Mouse (Mus musculus) hindbrain, embryonic 16.5 days (tissue): ENCODE results near the gene Trpv6. TPM values are rescaled to one million over a fixed set of nuclear protein-coding genes. Genes with fewer than 3 reads are reported as not detected.

Experiments used
- ATAC-seq: fragments of 200-750 bp; cut with Nextera tagmentation; 2 replicates; pipeline ENCODE4 v1.8.0; 2017; ENCODE audit warnings: moderate TSS enrichment, moderate library complexity
- H3K27ac ChIP-seq: fragments of 300-500 bp; sonication (generic); 2 replicates; pipeline ENCODE4 v1.5.1; 2014; ENCODE audit warnings: low read depth, mild to moderate bottlenecking, control low read depth, low read length, moderate library complexity
- H3K27me3 ChIP-seq: fragments of 300-500 bp; sonication (generic); replicated peaks from 2 replicates; pipeline ENCODE4 v1.6.1; 2014; ENCODE audit warnings: low read length; ENCODE audit not compliant: control insufficient read depth, insufficient read depth
- H3K36me3 ChIP-seq: fragments of 300-500 bp; sonication (generic); 2 replicates; pipeline ENCODE4 v1.6.1; 2014; ENCODE audit warnings: mild to moderate bottlenecking, low read length, moderate library complexity, mixed read lengths; ENCODE audit not compliant: control insufficient read depth, insufficient read depth
- H3K4me1 ChIP-seq: fragments of 300-500 bp; sonication (generic); 2 replicates; pipeline ENCODE4 v1.6.1; 2014; ENCODE audit warnings: low read depth, low read length; ENCODE audit not compliant: control insufficient read depth, insufficient read depth
- H3K4me2 ChIP-seq: fragments of 300-500 bp; sonication (generic); 2 replicates; pipeline ENCODE4 v1.6.1; 2014; ENCODE audit warnings: mild to moderate bottlenecking, low read length, control low read depth, moderate library complexity
- H3K4me3 ChIP-seq: fragments of 300-500 bp; sonication (generic); 2 replicates; pipeline ENCODE4 v1.5.1; 2014; ENCODE audit warnings: mild to moderate bottlenecking, low read length, control low read depth, moderate library complexity
- H3K9ac ChIP-seq: fragments of 300-500 bp; sonication (generic); 2 replicates; pipeline ENCODE4 v1.6.1; 2014; ENCODE audit warnings: low read depth, mild to moderate bottlenecking, control low read depth, low read length, moderate library complexity
- H3K9me3 ChIP-seq: fragments of 300-500 bp; sonication (generic); 2 replicates; pipeline ENCODE4 v1.6.1; 2014; ENCODE audit warnings: mild to moderate bottlenecking, low read length, moderate library complexity; ENCODE audit not compliant: control insufficient read depth
- WGBS: fragments of 180-500 bp; shearing (Covaris S2); extraction: QIAGEN DNeasy Blood & Tissue Kit; methylation state at CpG from one replicate; pipeline ENCODE4 v1.1.7; 2014; 5-methylcytosine and 5-hydroxymethylcytosine counted together
- polyA plus RNA-seq: library from polyadenylated mRNA; unstranded; fragments of >200 nt; fragmentation: Nextera tagmentation; extraction: Ambion mirVana; gene quantifications from 2 replicates; pipeline ENCODE4 v1.2.1, GENCODE M21; 2015

Trpv6 gene
- polyA plus RNA-seq, 1 experiment from 2014 or later: 0.61 TPM

DNA sequence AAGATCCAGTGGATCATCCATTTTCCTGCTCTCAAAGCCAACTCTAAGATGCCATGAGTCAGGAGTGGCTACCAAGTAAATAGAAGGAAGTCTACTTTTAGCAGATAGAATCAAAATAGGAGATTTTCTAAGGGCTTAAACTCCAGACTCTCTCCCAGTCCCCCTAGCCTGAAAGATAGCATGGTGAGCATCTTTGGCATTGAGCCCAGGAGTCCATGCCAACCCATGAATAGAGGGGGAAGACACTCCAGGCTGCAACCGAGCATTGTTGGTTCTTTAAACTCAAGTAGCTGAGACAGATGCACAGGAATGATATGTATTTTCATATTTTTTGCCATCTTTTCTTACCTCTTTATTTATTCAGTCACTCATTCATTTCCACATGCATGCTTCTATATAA is 994 bp downstream of the Trpv6 start:
- ATAC-seq: no peak
- 32% methylated on average over 1 of the region's 1 CpGs for WGBS

DNA sequence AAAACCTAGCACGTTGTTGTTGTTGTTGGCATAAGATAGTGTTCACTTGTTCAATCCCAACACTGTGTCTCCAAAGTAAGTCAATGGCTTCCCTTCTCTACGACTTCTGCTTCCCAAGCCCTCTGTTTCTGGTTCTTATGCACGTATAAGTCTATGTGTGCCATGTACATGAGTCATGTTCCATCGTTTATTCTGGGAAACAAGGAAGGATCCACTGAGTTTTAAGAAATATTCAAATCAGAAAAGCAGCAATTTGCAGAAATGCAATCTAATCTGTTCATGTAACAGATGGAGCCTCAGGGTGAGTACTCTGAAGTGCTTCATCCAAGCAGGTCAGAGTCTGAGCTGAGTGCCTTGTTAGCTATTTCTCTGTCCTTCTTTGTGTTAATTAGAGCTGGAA is 4.7 kb downstream of the Trpv6 start:
- WGBS: 86% methylated on average over 4 of the region's 4 CpGs
- ATAC-seq: no peak
- H3K4me2 ChIP-seq: no peak overlapping the region

More for the DNA sequence above, 994 bp downstream of the Trpv6 start:
- H3K4me1 ChIP-seq: no peaks in the 10 kb centered on the region
- H3K4me2 ChIP-seq: no peak overlapping the region
- H3K27me3 ChIP-seq: no peaks in the 10 kb centered on the region
- no peak overlapping the region for H3K9ac ChIP-seq
- no peak overlapping the region for H3K27ac ChIP-seq
- no peaks in the 10 kb centered on the region for H3K36me3 ChIP-seq
- no peak overlapping the region for H3K4me3 ChIP-seq
- H3K9me3 ChIP-seq: no peaks in the 10 kb centered on the region

DNA sequence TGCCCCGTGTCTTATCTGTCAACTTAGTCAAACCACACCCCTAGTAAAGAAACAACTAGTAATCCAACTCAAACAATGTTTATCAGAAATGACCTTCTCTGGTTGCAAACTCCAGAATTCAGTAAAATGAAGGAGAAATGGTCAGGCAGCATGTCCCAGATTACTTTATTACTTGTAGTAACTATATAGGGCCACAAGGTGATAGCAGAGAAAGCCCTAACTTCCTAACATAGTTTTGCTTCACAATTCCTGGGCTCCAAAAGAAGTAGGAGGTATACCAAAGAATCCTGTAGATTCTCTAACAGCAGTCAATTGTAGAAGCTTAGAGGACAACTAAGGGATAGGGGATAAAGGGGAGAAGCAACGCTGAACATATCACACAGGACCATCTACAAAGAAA is 5.4 kb downstream of the Trpv6 start:
- Histone ChIP-seq H3K4me3 (no peak overlapping the region), H3K4me1 (no peaks in the 10 kb centered on the region), H3K27me3 (no peaks in the 10 kb centered on the region), H3K9me3 (no peaks in the 10 kb centered on the region), H3K27ac (no peak overlapping the region), H3K4me2 (no peak overlapping the region), H3K36me3 (no peaks in the 10 kb centered on the region), H3K9ac (no peak overlapping the region)
- ATAC-seq: no peak
- WGBS: 79% methylated on average over 2 of the region's 2 CpGs

More for the DNA sequence above, 4.7 kb downstream of the Trpv6 start:
- H3K36me3 ChIP-seq: no peaks in the 10 kb centered on the region
- H3K4me1 ChIP-seq: no peaks in the 10 kb centered on the region
- no peak overlapping the region for H3K9ac ChIP-seq
- no peak overlapping the region for H3K27ac ChIP-seq
- H3K9me3 ChIP-seq: no peaks in the 10 kb centered on the region
- no peak overlapping the region for H3K4me3 ChIP-seq
- no peaks in the 10 kb centered on the region for H3K27me3 ChIP-seq

DNA sequence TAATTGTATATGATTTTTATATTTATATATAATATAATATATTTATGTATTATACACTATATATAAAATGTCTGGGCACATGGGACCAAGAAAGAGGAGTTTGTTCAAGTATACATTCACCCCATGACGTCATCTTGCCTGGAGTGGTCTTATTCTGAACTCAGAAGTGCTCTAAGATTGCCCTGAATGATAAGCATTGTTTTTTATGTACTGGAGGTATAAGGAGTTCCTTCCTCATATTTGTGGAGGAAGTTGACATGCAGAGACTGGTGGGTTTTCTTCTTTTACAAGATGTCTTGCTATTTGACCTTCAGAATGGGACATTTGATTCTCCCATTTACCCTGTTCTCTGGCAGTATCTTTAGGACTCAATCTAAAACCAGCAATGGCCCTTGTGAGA is 8.0 kb downstream of the Trpv6 start:
- H3K4me1 ChIP-seq: no peaks in the 10 kb centered on the region
- H3K9ac ChIP-seq: no peak overlapping the region
- WGBS: 84% methylated on average over 1 of the region's 1 CpGs
- no peak overlapping the region for H3K4me3 ChIP-seq
- no peak for ATAC-seq
- no peaks in the 10 kb centered on the region for H3K9me3 ChIP-seq
- H3K36me3 ChIP-seq: no peaks in the 10 kb centered on the region
- no peaks in the 10 kb centered on the region for H3K27me3 ChIP-seq
- no peak overlapping the region for H3K4me2 ChIP-seq
- no peak overlapping the region for H3K27ac ChIP-seq

DNA sequence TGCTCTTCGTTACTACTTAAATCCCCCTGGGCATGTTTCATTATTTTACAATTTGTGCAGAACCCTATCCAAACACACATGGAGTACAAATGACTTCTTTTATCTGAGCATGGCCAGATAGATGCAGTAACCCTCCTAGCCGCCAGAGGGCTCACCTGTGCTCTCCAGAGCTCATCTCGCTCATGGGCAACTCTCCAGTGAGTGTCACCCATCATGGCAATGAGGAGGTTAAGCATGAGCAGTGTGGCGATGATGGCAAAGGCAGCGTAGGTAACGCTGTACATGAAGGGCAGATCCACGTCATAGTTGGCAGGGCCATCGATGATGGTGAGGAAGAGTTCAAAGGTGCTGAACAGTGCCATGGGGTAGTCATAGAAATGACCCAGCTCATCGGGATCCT is 13.5 kb downstream of the Trpv6 start:
- Histone ChIP-seq H3K36me3 (0 out of 2 replicates have a peak, but pooled peaks cover 10% of the 10 kb centered on the region), H3K9me3 (no peaks in the 10 kb centered on the region), H3K4me3 (no peak overlapping the region), H3K4me2 (no peak overlapping the region), H3K4me1 (no peaks in the 10 kb centered on the region), H3K9ac (no peak overlapping the region), H3K27ac (no peak overlapping the region), H3K27me3 (no peaks in the 10 kb centered on the region)
- WGBS: 54% methylated on average over 9 of the region's 9 CpGs
- ATAC-seq: peak; percentile 46; the same call in 1 of the 2 replicates

DNA sequence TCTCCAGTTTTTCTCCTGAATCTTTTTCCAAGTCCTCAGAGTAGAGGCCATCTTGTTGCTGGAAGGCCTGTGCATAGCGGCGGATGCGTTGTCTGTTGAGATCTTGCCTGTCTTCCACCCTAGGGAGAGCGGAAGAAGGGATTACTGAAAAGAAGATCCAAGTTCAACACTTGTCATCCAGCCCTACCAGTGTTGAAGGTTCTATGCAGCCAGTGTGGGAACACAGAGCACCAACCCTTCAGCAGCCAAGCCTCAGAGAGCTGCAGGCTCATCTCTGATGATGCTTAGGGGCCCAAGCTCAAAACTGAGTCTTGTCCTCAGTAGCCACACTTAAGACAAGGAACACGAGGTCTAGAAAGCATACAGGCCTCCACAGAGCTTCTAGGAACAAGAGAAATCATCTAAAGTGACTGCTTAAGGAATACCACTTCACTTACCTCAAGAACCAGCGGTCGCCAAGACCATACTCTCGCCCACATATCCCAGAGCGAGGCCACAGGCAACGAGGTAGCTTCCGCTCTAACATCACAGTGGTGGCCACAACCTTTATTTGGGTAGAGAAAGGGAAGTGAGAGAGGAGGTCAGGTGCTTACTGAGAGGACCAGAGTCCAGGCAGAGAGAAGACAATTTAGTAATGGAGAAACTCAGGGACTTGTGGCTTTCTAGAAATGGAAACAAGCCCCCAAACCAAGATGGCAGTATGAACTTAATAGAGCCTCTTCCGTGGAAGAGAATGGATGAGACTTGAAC is 14.8 kb downstream of the Trpv6 start:
- no peak overlapping the region for H3K27ac ChIP-seq
- no peak overlapping the region for H3K4me2 ChIP-seq
- no peak for ATAC-seq
- 94% methylated on average over 12 of the region's 12 CpGs for WGBS
- no peak overlapping the region for H3K9ac ChIP-seq
- no peaks in the 10 kb centered on the region for H3K4me1 ChIP-seq
- no peak overlapping the region for H3K4me3 ChIP-seq
- H3K9me3 ChIP-seq: no peaks in the 10 kb centered on the region
- peaks cover 10% of the 10 kb centered on the region; the same call in 1 of the 2 replicates for H3K36me3 ChIP-seq
- no peaks in the 10 kb centered on the region for H3K27me3 ChIP-seq

DNA sequence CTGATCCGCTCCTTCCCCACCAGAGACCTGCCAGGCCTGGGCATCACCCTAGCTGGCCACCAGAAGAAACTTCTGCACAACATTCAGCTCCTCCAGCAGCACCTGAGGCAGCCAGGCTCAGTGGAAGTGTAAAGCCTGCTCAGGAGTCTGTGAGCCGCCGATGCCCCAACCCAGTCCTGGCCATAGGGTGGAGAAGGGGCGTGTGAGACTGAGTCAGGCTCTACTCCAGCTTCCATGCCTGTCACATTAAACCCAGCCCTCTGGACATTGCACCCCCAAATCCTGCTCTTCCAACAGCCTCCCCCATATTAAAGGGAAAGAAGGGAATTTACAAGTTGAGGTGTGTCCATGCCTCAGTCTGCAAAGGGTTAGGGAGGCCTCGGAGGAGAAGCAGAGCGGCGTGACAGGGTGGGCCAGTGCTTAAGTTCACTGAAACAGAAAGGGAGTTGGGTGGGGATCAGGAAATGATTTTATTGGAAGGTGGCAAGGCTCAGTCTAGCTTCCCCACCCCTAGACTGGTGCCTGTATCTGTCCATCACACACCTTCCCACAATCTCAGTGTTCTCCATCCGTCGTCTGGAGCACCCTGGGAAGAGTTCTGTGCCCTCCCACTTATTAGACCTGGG is 15.9 kb downstream of the Trpv6 start:
- 90% methylated on average over 9 of the region's 9 CpGs for WGBS
- Histone ChIP-seq H3K4me3 (no peak overlapping the region), H3K9ac (no peak overlapping the region), H3K4me1 (no peaks in the 10 kb centered on the region), H3K4me2 (no peak overlapping the region), H3K27ac (no peak overlapping the region), H3K9me3 (no peaks in the 10 kb centered on the region), H3K27me3 (no peaks in the 10 kb centered on the region), H3K36me3 (peaks cover 12% of the 10 kb centered on the region; the same call in 1 of the 2 replicates)
- no peak for ATAC-seq

DNA sequence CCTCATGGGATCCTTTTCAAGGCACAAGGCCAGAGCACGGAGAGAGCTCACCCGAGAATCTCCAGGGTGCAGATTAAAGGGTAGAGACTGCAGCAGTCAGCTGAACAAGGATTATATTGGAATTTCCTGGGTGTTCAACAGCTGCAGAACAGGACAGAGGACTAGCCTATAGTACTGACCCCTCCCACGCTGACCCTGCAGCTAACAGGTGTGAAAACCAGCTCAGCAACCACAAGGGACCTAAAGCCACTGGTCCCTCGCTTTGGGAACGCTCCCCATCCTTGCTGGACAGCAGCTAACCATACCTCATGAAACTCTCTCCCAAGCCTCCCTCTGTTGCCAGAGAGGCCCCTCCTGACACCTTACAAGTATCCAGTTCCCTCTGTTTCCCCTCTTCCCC is 28.6 kb downstream of the Trpv6 start:
- Histone ChIP-seq H3K4me2 (peak overlapping the region; percentile 78), H3K4me3 (no peak overlapping the region), H3K9me3 (no peaks in the 10 kb centered on the region), H3K36me3 (no peaks in the 10 kb centered on the region), H3K4me1 (peaks cover 17% of the 10 kb centered on the region), H3K27me3 (no peaks in the 10 kb centered on the region), H3K27ac (no peak overlapping the region), H3K9ac (no peak overlapping the region)
- WGBS: 64% methylated on average over 5 of the region's 5 CpGs
- ATAC-seq: no peak

DNA sequence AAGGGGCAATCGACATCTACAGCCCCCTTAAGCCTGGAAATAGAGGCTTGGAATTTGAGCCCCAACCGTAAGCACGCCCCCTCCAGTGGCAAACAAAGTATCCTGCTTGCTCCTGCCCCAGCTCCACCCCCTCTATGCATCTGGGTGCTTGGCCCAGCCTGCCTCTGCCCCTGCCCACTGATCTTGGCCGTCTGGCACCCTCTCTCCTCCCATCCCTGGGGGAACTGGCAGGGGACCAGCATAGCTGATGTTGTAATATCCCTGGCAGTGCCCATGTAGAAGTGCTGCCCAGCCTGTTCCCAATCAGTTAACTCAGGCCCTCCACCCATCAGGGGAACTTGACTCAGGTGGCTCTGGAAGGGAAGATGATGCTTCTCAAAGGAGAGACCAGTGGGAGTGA is 30.0 kb downstream of the Trpv6 start:
- no peaks in the 10 kb centered on the region for H3K27me3 ChIP-seq
- H3K36me3 ChIP-seq: no peaks in the 10 kb centered on the region
- 0% methylated on average over 4 of the region's 4 CpGs for WGBS
- peak overlapping the region; percentile 83 for H3K9ac ChIP-seq
- peak overlapping the region; percentile 68 for H3K4me3 ChIP-seq
- peak overlapping the region; percentile 78 for H3K4me2 ChIP-seq
- no peak overlapping the region; the same call in 1 of the 2 replicates for H3K27ac ChIP-seq
- peak; percentile 16 for ATAC-seq
- peaks cover 17% of the 10 kb centered on the region for H3K4me1 ChIP-seq
- no peaks in the 10 kb centered on the region for H3K9me3 ChIP-seq
